Mouse (Mus musculus) testis, adult 2 months (tissue): ENCODE measurements at regions not wholly inside any gene's neighbourhood (a gene's known extent, or its start where the extent isn't known, plus 50 kb on each side); places are given as distances from the start of the nearest gene placed in this dataset.
A peak's percentile ranks its signal among the peaks of the same experiment; 100 is the strongest.

Experiments
- H3K27ac ChIP-seq: fragments of 200-500 bp; 2 replicates; pipeline ENCODE4 v1.5.1; 2012; ENCODE audit warnings: low read depth, low read length; ENCODE audit not compliant: control insufficient read depth, insufficient read depth
- H3K27me3 ChIP-seq: fragments of 200-500 bp; 2 replicates; pipeline ENCODE4 v1.6.1; 2012; ENCODE audit warnings: mild to moderate bottlenecking, low read length, moderate library complexity; ENCODE audit not compliant: control insufficient read depth, insufficient read depth
- H3K36me3 ChIP-seq: fragments of 200-500 bp; 2 replicates; pipeline ENCODE4 v1.6.1; 2012; ENCODE audit warnings: mild to moderate bottlenecking, low read length; ENCODE audit not compliant: control insufficient read depth, insufficient read depth
- H3K4me1 ChIP-seq: fragments of 200-500 bp; 2 replicates; pipeline ENCODE4 v1.6.1; 2012; ENCODE audit warnings: low read length; ENCODE audit not compliant: control insufficient read depth, insufficient read depth
- H3K4me3 ChIP-seq: fragments of 200-500 bp; 2 replicates; pipeline ENCODE4 v1.5.1; 2012; ENCODE audit warnings: low read depth, mild to moderate bottlenecking, low read length, moderate library complexity, mixed read lengths; ENCODE audit not compliant: control insufficient read depth
- CTCF ChIP-seq: fragments of 200-500 bp; IDR thresholded peaks from 2 replicates; pipeline ENCODE4 v1.5.1; 2012; ENCODE audit warnings: low read depth, mild to moderate bottlenecking, inconsistent platforms, low read length, moderate library complexity; ENCODE audit not compliant: control insufficient read depth, insufficient read depth, insufficient replicate concordance
- POLR2A ChIP-seq: fragments of 200-500 bp; IDR thresholded peaks from 2 replicates; pipeline ENCODE4 v1.6.1; 2012; ENCODE audit warnings: low read depth, mild to moderate bottlenecking, inconsistent platforms, low read length, moderate library complexity; ENCODE audit not compliant: control insufficient read depth

GRCm38 (mm10) chr1:183671541-183671940 is 253.5 kb downstream of the Hhipl2 start:
- no peak overlapping the region for H3K4me3 ChIP-seq
- no peak overlapping the region for H3K27ac ChIP-seq
- no peaks in the 10 kb centered on the region for H3K27me3 ChIP-seq
- no peaks in the 10 kb centered on the region; the same call in none of the 2 replicates for H3K4me1 ChIP-seq
- no peaks in the 10 kb centered on the region for H3K36me3 ChIP-seq
- no peak for TF ChIP-seq POLR2A
- TF ChIP-seq CTCF, result no peak

GRCm38 (mm10) chr1:183672521-183672920 is 254.5 kb downstream of the Hhipl2 start:
- Histone ChIP-seq H3K27ac (no peak overlapping the region), H3K4me3 (no peak overlapping the region), H3K4me1 (no peaks in the 10 kb centered on the region; the same call in none of the 2 replicates), H3K36me3 (no peaks in the 10 kb centered on the region), H3K27me3 (no peaks in the 10 kb centered on the region)
- no peak for TF ChIP-seq CTCF
- no peak for TF ChIP-seq POLR2A

- Histone ChIP-seq H3K4me1 (no peaks in the 10 kb centered on the region), H3K27ac (no peak overlapping the region), H3K36me3 (no peaks in the 10 kb centered on the region), H3K27me3 (no peaks in the 10 kb centered on the region), H3K4me3 (no peak overlapping the region)
- TF ChIP-seq POLR2A (no peak), CTCF (no peak)
Observed at GRCm38 (mm10) chr1:183677585-183677984, 259.6 kb downstream of the Hhipl2 start.

DNA sequence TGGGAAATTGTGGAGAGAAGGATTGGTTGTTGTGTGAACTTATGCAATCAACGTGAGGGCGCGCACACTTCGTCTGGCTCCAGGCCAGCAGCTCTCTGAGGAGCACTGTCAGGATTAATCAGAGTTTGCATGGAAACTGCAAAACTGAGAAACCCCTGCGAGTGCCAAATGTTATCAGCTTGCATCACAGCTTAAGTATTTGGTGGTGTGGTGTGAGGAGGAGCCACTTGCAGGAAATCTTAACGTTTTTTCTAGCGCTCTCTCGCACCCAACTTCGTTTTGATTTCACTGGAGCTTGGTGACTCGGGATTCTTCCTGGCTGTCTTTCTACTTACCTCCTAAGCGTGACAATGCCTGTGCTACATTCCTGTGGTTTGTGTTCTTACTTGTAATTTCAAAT is 261.9 kb downstream of the Hhipl2 start:
- Histone ChIP-seq H3K27ac (no peak overlapping the region), H3K36me3 (no peaks in the 10 kb centered on the region)

GRCm38 (mm10) chr1:183686056-183686455 is 268.0 kb downstream of the Hhipl2 start:
- TF ChIP-seq POLR2A, result no peak
- TF ChIP-seq CTCF, result no peak

More for the DNA sequence above, 261.9 kb downstream of the Hhipl2 start:
- Histone ChIP-seq H3K27me3 (no peaks in the 10 kb centered on the region), H3K4me1 (no peaks in the 10 kb centered on the region), H3K4me3 (no peak overlapping the region)
- no peak for TF ChIP-seq CTCF
- no peak for TF ChIP-seq POLR2A

GRCm38 (mm10) chr1:183692756-183693155 is 274.7 kb downstream of the Hhipl2 start:
- H3K27me3 ChIP-seq, result no peaks in the 10 kb centered on the region
- TF ChIP-seq POLR2A (no peak), CTCF (no peak)
- H3K4me3 ChIP-seq, result no peak overlapping the region
- no peaks in the 10 kb centered on the region for H3K4me1 ChIP-seq
- H3K36me3 ChIP-seq, result no peaks in the 10 kb centered on the region
- no peak overlapping the region for H3K27ac ChIP-seq

More at GRCm38 (mm10) chr1:183686056-183686455, 268.0 kb downstream of the Hhipl2 start:
- Histone ChIP-seq H3K27me3 (no peaks in the 10 kb centered on the region), H3K4me3 (no peak overlapping the region), H3K27ac (no peak overlapping the region), H3K36me3 (no peaks in the 10 kb centered on the region), H3K4me1 (no peaks in the 10 kb centered on the region)

DNA sequence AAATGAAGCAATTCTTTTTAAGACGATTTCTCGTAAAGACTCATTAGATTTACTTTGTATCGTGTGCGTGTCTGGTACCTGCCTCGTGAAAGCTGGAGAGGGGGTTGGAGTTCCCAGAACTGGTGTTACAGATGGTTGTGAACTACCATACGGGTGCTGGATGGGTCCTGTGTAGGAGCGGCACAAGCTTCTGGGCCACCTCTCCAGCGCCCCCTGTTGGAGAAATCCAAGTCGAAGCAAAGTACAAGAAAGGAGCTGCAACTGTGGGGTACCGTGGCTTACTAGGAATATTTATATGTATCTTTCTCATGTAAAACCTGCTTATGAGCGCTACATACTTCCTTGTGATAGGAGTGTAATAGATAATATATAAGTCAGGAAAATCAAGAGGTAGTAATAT is 281.3 kb downstream of the Hhipl2 start:
- TF ChIP-seq POLR2A, result no peak
- peak; percentile 59; the same call in 1 of the 2 replicates for TF ChIP-seq CTCF
- Histone ChIP-seq H3K36me3 (no peaks in the 10 kb centered on the region), H3K4me1 (no peaks in the 10 kb centered on the region; the same call in 1 of the 2 replicates), H3K4me3 (no peak overlapping the region), H3K27me3 (no peaks in the 10 kb centered on the region), H3K27ac (no peak overlapping the region)

- H3K4me1 ChIP-seq, result no peaks in the 10 kb centered on the region; the same call in 1 of the 2 replicates
- H3K27ac ChIP-seq, result no peak overlapping the region
- no peak overlapping the region for H3K4me3 ChIP-seq
- no peak for TF ChIP-seq POLR2A
- H3K27me3 ChIP-seq, result no peaks in the 10 kb centered on the region
- no peaks in the 10 kb centered on the region for H3K36me3 ChIP-seq
Observed at GRCm38 (mm10) chr1:183702888-183703287, 284.9 kb downstream of the Hhipl2 start.
